Mouse (Mus musculus) kidney, embryonic 14.5 days (tissue): ENCODE results near the gene Gak. TPM values are rescaled to one million over a fixed set of nuclear protein-coding genes. Genes with fewer than 3 reads are reported as not detected.

Experiments
- ATAC-seq: fragments of 200-750 bp; cut with Nextera tagmentation; 2 replicates; pipeline ENCODE4 v1.8.0; 2017; ENCODE audit warnings: moderate number of reproducible peaks, mild to moderate bottlenecking, moderate TSS enrichment, moderate library complexity; ENCODE audit not compliant: low FRiP score, low TSS enrichment
- H3K27ac ChIP-seq: fragments of 300-500 bp; sonication (generic); 2 replicates; pipeline ENCODE4 v1.5.1; 2014; ENCODE audit warnings: low read depth, mild to moderate bottlenecking, low read length, moderate library complexity, mixed read lengths
- H3K27me3 ChIP-seq: fragments of 300-500 bp; sonication (generic); 2 replicates; pipeline ENCODE4 v1.6.1; 2014; ENCODE audit warnings: mild to moderate bottlenecking, low read length; ENCODE audit not compliant: control insufficient read depth, insufficient read depth
- H3K36me3 ChIP-seq: fragments of 300-500 bp; sonication (generic); 2 replicates; pipeline ENCODE4 v1.6.1; 2014; ENCODE audit warnings: low read length, mixed read lengths; ENCODE audit not compliant: control insufficient read depth, insufficient read depth
- H3K4me1 ChIP-seq: fragments of 300-500 bp; sonication (generic); 2 replicates; pipeline ENCODE4 v1.6.1; 2014; ENCODE audit warnings: low read length, mixed read lengths; ENCODE audit not compliant: control insufficient read depth, insufficient read depth
- H3K4me2 ChIP-seq: fragments of 300-500 bp; sonication (generic); replicated peaks from 2 replicates; pipeline ENCODE4 v1.6.1; 2014; ENCODE audit warnings: low read depth, mild to moderate bottlenecking, low read length
- H3K4me3 ChIP-seq: fragments of 300-500 bp; sonication (generic); 2 replicates; pipeline ENCODE4 v1.5.1; 2014; ENCODE audit warnings: mild to moderate bottlenecking, low read length
- H3K9ac ChIP-seq: fragments of 300-500 bp; sonication (generic); 2 replicates; pipeline ENCODE4 v1.6.1; 2014; ENCODE audit warnings: low read depth, mild to moderate bottlenecking, low read length, moderate library complexity
- H3K9me3 ChIP-seq: fragments of 300-500 bp; sonication (generic); 2 replicates; pipeline ENCODE4 v1.6.1; 2016; ENCODE audit warnings: low read length; ENCODE audit not compliant: control insufficient read depth
- WGBS: fragments of 180-500 bp; shearing (Covaris S2); extraction: QIAGEN DNeasy Blood & Tissue Kit; methylation state at CpG from one replicate; pipeline ENCODE4 v1.1.7; 2014; 5-methylcytosine and 5-hydroxymethylcytosine counted together
- polyA plus RNA-seq: library from polyadenylated mRNA; unstranded; fragments of >200 nt; fragmentation: Nextera tagmentation; extraction: Ambion mirVana; gene quantifications from 2 replicates; pipeline ENCODE4 v1.2.1, GENCODE M21; 2014

The Gak gene
- polyA plus RNA-seq, 1 experiment from 2014 or later = 48.8 TPM

DNA sequence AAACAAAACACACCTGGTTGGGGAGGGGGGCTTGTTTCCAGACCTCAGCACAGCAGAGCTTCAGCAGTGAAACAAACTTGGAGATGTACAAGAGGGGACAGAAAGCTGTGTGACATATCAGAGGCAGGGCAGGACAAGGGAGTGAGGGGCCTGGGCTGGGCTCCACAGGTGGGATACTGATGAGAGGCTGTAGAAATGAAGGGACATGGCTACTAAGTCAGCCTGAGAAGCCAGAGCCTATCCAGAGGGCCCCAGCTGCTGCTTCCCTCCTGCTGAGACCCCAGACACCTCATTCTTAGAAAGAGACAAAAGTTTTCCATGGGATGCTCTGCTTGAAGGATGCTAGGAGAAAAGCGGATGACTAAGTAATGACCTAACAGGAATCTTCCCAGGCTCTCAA is 29.1 kb upstream of the Gak start:
- no peak for ATAC-seq
- Histone ChIP-seq H3K9ac (no peak overlapping the region), H3K4me2 (no peak overlapping the region), H3K9me3 (no peaks in the 10 kb centered on the region), H3K27ac (no peak overlapping the region), H3K36me3 (peaks cover 33% of the 10 kb centered on the region), H3K27me3 (no peaks in the 10 kb centered on the region), H3K4me3 (no peak overlapping the region), H3K4me1 (peaks cover 13% of the 10 kb centered on the region)
- 93% methylated on average over 1 of the region's 1 CpGs for WGBS

DNA sequence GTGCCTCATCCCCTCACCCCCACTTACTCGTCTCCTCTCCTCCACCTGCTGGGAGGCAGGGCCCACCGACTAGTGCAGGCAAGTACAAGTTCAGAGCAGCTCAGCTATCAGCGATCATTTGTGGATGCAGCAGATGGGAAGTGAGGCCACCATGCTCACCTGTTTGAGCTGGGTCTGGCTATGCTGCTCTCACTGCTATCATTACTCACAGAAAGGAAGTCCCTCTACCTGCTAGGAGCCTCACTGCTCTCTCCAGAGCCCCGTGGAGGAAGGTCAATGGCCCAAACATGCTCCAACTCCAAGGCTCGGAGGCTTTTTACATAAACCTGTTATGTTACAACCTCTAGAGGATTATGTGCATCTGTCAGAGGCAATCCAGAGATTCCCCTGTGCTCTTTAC is 27.9 kb upstream of the Gak start:
- ATAC-seq = no peak
- no peaks in the 10 kb centered on the region for H3K9me3 ChIP-seq
- H3K9ac ChIP-seq = no peak overlapping the region
- peaks cover 44% of the 10 kb centered on the region for H3K36me3 ChIP-seq
- peaks cover 13% of the 10 kb centered on the region for H3K4me1 ChIP-seq
- no peak overlapping the region for H3K4me3 ChIP-seq
- H3K27ac ChIP-seq = no peak overlapping the region
- no peak overlapping the region for H3K4me2 ChIP-seq
- WGBS = 83% methylated on average over 5 of the region's 5 CpGs
- no peaks in the 10 kb centered on the region for H3K27me3 ChIP-seq

DNA sequence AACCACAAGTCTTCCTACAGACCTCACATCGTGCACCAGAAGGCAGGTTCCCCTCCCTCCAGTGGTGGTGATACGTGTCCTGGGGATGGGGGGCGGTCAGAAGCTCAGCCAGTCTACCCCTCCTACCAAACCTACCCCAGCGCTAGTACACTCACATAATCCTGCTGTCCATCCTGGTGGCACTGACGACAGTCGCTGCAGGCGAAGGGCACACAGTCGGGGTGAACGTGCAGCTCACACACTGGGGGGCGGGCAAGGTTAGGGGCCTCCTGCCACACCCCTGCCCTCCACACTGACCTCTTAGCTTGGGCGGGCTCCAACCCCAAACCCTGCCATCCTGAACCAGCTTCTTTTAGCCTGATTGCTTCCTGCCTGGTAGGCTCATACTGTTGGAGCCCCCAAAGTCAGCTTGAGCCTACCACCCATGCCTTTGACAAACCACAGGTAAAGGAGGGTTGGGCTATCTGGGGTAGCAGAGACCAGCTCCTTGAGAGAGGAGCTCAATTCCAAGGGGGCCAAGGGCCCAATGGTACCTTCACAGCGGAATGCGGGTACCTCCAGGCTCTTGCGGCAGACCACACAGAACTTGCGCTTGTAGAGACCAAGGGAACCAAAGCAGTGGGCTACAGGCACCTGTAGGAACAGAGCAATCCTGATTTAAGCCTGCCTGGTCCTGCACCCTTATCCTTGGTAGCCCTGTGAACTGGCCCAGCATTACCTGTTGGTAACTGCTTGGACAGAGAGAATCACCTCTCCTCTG is 26.5 kb upstream of the Gak start:
- Histone ChIP-seq H3K4me3 (no peak overlapping the region), H3K27ac (no peak overlapping the region), H3K27me3 (no peaks in the 10 kb centered on the region), H3K36me3 (peaks cover 54% of the 10 kb centered on the region), H3K9me3 (no peaks in the 10 kb centered on the region), H3K4me1 (peaks cover 13% of the 10 kb centered on the region), H3K9ac (no peak overlapping the region), H3K4me2 (no peak overlapping the region)
- ATAC-seq = no peak
- WGBS = 95% methylated on average over 15 of the region's 15 CpGs

DNA sequence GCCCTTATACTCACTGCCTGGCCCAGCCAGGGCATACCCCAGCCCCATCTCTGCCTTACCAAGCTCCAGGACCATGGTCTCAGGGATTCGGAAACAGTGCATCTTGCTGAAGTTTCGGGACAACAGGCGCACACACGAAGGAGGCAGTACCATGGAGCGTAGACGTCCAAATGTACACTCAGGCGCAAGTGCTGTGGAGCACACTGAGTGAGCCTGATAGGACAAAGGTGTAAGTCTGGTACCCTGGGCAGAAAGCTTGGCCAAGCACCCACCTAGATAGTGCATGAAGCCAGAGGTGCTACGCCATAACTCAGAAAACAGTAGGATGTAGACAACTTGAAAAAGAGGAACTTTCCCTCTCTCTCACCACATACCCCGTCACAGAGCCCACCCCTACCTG is 25.8 kb upstream of the Gak start:
- H3K27me3 ChIP-seq = no peaks in the 10 kb centered on the region
- WGBS = 97% methylated on average over 9 of the region's 9 CpGs
- ATAC-seq = no peak
- no peaks in the 10 kb centered on the region for H3K9me3 ChIP-seq
- peaks cover 54% of the 10 kb centered on the region for H3K36me3 ChIP-seq
- no peak overlapping the region for H3K4me2 ChIP-seq
- no peak overlapping the region for H3K27ac ChIP-seq
- no peak overlapping the region for H3K4me3 ChIP-seq
- no peak overlapping the region for H3K9ac ChIP-seq
- peaks cover 13% of the 10 kb centered on the region for H3K4me1 ChIP-seq

DNA sequence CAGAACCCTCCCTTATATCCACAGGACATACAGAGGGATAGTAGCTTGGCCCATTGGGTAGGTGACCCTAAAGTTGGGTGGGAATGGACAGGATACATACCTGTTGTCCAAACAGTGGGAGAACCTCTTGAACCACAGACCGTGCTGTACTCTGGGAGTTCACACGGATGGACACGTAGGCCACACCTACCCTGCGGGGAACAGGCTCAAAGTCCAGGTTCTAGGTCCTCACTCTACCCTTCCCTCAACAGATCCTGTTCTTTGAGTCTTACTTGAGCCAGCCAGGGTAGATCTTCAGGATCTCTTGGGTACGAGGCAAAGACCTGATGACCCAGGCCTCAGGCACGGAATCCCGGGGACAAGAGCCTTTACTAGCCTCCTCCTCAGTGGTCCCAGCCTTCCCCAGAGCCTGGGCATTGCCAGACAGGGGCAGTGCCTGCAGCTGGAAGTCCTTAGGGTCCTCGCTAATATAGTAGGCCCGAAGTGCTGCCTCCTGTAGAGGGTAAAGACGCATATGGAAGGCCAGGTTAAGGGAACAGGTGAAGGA is 25.0 kb upstream of the Gak start:
- Histone ChIP-seq H3K4me2 (no peak overlapping the region), H3K4me3 (no peak overlapping the region), H3K4me1 (peaks cover 6% of the 10 kb centered on the region; the same call in 1 of the 2 replicates), H3K27ac (no peak overlapping the region), H3K9ac (no peak overlapping the region), H3K9me3 (no peaks in the 10 kb centered on the region), H3K27me3 (no peaks in the 10 kb centered on the region), H3K36me3 (peaks cover 57% of the 10 kb centered on the region)
- 90% methylated on average over 10 of the region's 10 CpGs for WGBS
- no peak for ATAC-seq

DNA sequence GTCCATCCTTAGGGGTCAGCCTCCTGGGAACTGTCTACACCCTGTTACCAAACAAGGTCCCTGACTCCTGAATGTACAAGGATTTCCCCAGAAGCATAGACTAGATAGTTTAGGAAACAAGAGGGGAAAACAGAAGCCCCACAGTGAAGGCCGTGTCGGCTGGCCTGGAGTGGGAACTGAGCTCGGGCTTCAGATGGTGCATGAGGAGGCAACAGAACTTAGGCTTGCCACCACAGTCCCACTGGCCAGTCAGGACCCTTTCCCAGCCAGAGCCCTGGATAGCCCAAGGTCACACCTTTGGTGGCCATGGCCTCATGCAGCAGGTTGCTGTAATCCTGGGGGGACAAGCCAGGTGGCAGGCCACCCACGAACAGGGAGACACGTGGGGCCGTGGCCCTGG is 23.8 kb upstream of the Gak start:
- Histone ChIP-seq H3K4me1 (no peaks in the 10 kb centered on the region), H3K36me3 (peaks cover 61% of the 10 kb centered on the region), H3K4me2 (no peak overlapping the region), H3K27ac (no peak overlapping the region), H3K9me3 (no peaks in the 10 kb centered on the region), H3K4me3 (no peak overlapping the region), H3K27me3 (no peaks in the 10 kb centered on the region), H3K9ac (no peak overlapping the region)
- ATAC-seq = no peak
- 89% methylated on average over 6 of the region's 6 CpGs for WGBS

DNA sequence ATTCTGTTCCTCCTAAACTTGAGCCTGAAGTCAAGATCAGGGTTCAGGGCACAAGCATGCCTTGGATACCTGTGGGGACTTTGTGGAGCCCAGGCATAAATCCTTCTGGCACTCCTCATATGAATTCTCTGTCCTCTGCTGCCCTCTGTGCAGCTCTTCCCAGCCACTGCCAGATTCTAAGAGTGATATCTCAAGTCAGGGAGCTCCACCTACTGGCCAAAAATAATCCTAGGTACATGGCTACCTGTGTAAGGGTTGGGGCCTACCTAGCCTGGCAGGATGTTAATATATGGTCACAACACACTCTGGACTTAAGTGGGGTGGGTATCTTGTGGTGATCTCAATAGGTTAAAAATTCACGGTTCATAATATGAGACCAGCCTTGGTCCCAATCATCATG is 22.3 kb upstream of the Gak start:
- H3K4me2 ChIP-seq = no peak overlapping the region
- H3K36me3 ChIP-seq = peaks cover 68% of the 10 kb centered on the region
- H3K4me3 ChIP-seq = no peak overlapping the region
- no peaks in the 10 kb centered on the region for H3K4me1 ChIP-seq
- no peaks in the 10 kb centered on the region for H3K27me3 ChIP-seq
- H3K27ac ChIP-seq = no peak overlapping the region
- no peak overlapping the region for H3K9ac ChIP-seq
- peak; percentile 62; the same call in 1 of the 2 replicates for ATAC-seq
- no peaks in the 10 kb centered on the region for H3K9me3 ChIP-seq
- 68% methylated on average over 1 of the region's 1 CpGs for WGBS

DNA sequence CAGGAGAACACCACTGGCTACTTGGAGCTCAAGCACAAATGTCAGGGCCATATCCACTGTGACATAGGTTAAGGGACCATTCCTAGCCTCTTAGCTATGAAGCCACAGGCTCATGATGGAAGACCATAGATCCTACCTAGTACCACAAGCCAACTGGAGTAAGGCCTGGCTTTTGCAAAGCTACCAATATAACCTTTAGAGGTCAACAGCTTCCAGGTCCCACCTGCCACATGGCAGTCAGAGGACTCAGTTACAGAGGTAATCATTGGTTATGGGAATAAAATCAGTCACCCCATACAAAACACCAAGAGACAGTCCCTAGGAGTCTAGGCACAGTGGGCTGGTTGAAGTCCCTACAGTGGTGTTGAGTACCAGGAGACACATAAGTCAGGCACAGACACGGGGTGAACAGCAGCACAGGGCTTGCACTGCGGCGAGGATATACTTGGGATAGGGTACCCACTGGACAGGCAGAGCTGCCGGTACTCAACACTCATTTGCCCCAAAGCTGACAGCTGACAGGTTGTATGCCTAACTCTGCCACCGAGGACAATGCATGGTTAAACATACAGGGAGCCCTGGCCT is 21.7 kb upstream of the Gak start:
- H3K9me3 ChIP-seq = no peaks in the 10 kb centered on the region
- 83% methylated on average over 5 of the region's 5 CpGs for WGBS
- H3K9ac ChIP-seq = no peak overlapping the region
- no peaks in the 10 kb centered on the region for H3K4me1 ChIP-seq
- no peak overlapping the region for H3K4me2 ChIP-seq
- no peak overlapping the region for H3K27ac ChIP-seq
- peaks cover 73% of the 10 kb centered on the region for H3K36me3 ChIP-seq
- ATAC-seq = no peak
- no peaks in the 10 kb centered on the region for H3K27me3 ChIP-seq
- H3K4me3 ChIP-seq = no peak overlapping the region

DNA sequence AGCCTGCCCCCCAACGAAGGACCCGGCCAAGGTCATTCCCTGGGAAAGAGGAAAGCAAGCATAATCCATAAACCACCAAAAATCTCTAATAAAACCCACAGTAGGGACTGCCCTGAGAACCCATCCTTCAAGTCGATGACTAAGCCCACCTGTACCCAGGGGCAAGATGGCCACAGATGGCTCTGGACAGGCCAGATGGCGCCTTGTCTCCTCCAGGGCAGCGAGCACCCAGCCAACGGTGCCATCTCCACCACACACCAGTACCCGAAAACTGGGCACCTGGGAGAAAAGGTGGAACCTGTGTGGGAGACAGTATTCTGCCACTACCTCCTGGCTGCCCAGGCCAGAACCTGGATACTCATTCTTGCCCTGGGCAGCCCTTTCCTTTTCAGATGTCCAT is 20.8 kb upstream of the Gak start:
- no peaks in the 10 kb centered on the region for H3K4me1 ChIP-seq
- no peaks in the 10 kb centered on the region for H3K27me3 ChIP-seq
- no peak overlapping the region for H3K9ac ChIP-seq

More for the DNA sequence above, 20.8 kb upstream of the Gak start:
- WGBS = 91% methylated on average over 7 of the region's 7 CpGs
- Histone ChIP-seq H3K4me2 (no peak overlapping the region), H3K27ac (no peak overlapping the region), H3K36me3 (peaks cover 70% of the 10 kb centered on the region), H3K9me3 (no peaks in the 10 kb centered on the region), H3K4me3 (no peak overlapping the region)
- ATAC-seq = no peak
